Mouse (Mus musculus): ENCODE measurements around the gene Serpina1f. TPM values are rescaled to one million over a fixed set of nuclear protein-coding genes. Genes with fewer than 3 reads are reported as not detected.

Serpina1f gene
- polyA plus RNA-seq, 1 experiment from 2014 or later = not detected

Other genes with a start within 250 kb of the Serpina1f start
- gene Ifi27l2b, start 238.3 kb downstream of the Serpina1f start, polyA plus RNA-seq (2014; fragmentation: Nextera tagmentation; extraction: Ambion mirVana) = not detected in 2 replicates
- 2.7 and 3.0 TPM in 2 replicates for gene Ppp4r4, start 163.2 kb downstream of the Serpina1f start, polyA plus RNA-seq (2014; fragmentation: Nextera tagmentation; extraction: Ambion mirVana)
- 0.15 TPM in 1 of 2 replicates, not detected in the other for gene Serpina10, start 64.1 kb downstream of the Serpina1f start, polyA plus RNA-seq (2014; fragmentation: Nextera tagmentation; extraction: Ambion mirVana)
- 0.42 TPM in 1 of 2 replicates, not detected in the other for gene Serpina6, start 38.3 kb downstream of the Serpina1f start, polyA plus RNA-seq (2014; fragmentation: Nextera tagmentation; extraction: Ambion mirVana)
- gene Serpina16, start 19.4 kb downstream of the Serpina1f start, polyA plus RNA-seq (2014; fragmentation: Nextera tagmentation; extraction: Ambion mirVana) = not detected in 2 replicates
- not detected in 2 replicates for gene Serpina1d, start 78.1 kb upstream of the Serpina1f start, polyA plus RNA-seq (2014; fragmentation: Nextera tagmentation; extraction: Ambion mirVana)
- gene Serpina1b, start 134.8 kb upstream of the Serpina1f start, polyA plus RNA-seq (2014; fragmentation: Nextera tagmentation; extraction: Ambion mirVana) = 0.33 TPM in 1 of 2 replicates, not detected in the other
- gene Serpina1a, start 168.0 kb upstream of the Serpina1f start, polyA plus RNA-seq (2014; fragmentation: Nextera tagmentation; extraction: Ambion mirVana) = not detected in 2 replicates
- gene Serpina1c, start 209.4 kb upstream of the Serpina1f start, polyA plus RNA-seq (2014; fragmentation: Nextera tagmentation; extraction: Ambion mirVana) = not detected in 2 replicates

All from hindbrain, embryonic 11.5 days (tissue).